Mouse (Mus musculus): ENCODE results near the gene Fbxw5.

DNA sequence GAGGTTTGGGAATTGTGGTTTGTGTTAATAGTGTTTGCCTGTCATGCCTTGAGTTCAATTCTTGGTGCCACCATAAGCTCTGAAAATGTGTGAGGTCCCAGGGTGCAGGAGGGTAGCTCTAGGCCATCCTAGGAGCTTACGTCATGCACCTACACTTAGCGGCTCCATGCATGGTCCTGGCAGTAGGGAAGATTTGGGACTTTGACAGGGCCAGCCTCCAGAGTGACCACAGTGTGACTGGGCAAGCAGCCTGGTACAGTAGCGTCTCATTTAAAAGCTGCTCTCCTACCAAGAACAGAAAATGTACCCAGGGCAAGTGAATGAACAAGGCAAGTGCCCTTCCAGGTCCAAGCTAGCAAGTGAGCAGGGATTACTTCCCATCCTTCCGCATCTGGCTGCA lies 5.3 kb downstream of the Fbxw5 start:
- TF ChIP-seq CTCF (conservative IDR thresholded peaks at IDR 0.05 in 1 of 2, IDR thresholded peaks at IDR 0.05 in 1 of 2; ENCODE audit: low read depth in 2 of 2, low read length in 2 of 2), result no peak
- TF ChIP-seq MAX (IDR thresholded peaks at IDR 0.05; ENCODE audit: low read length), result no peak
- no peak for TF ChIP-seq ZNF384 (IDR thresholded peaks at IDR 0.05; ENCODE audit: low read depth, low read length)
- TF ChIP-seq POLR2A (IDR thresholded peaks at IDR 0.05; ENCODE audit: low read depth, low read length), result no peak
- TF ChIP-seq TBP (conservative IDR thresholded peaks at IDR 0.05; ENCODE audit: low read depth, low read length), result no peak
- TF ChIP-seq CHD1 (IDR thresholded peaks at IDR 0.05; ENCODE audit: low read depth, low read length), result no peak
- TF ChIP-seq JUND (conservative IDR thresholded peaks at IDR 0.05; ENCODE audit: low read depth, low read length), result no peak
- no peak for TF ChIP-seq HCFC1 (IDR thresholded peaks at IDR 0.05; ENCODE audit: low read depth, low read length)
- no peak for TF ChIP-seq ZKSCAN1 (IDR thresholded peaks at IDR 0.05; ENCODE audit: borderline replicate concordance, low read depth, low read length)
- no peak for TF ChIP-seq USF1 (IDR thresholded peaks at IDR 0.05; ENCODE audit: low read depth, low read length)
- TF ChIP-seq NELFE (IDR thresholded peaks at IDR 0.05; ENCODE audit: low read depth, low read length), result no peak

Measured in CH12.LX (cell line).